Mouse (Mus musculus) bone marrow macrophage, adult 2 months (primary cell): ENCODE measurements around the gene Olfr312.
"Not testable (repeated sequence)": the region's sequence is repeated elsewhere in the genome, so short reads cannot be mapped to it uniquely, and the experiment has no call there.

Experiments
- CTCF ChIP-seq: IDR thresholded peaks from 2 replicates; pipeline ENCODE4 v1.5.1; 2012; ENCODE audit warnings: low read depth, mild to moderate bottlenecking, low read length, moderate library complexity
- POLR2A ChIP-seq: IDR thresholded peaks from 2 replicates; pipeline ENCODE4 v1.6.1; 2012; ENCODE audit warnings: mild to moderate bottlenecking, low read depth, low read length, borderline replicate concordance

DNA sequence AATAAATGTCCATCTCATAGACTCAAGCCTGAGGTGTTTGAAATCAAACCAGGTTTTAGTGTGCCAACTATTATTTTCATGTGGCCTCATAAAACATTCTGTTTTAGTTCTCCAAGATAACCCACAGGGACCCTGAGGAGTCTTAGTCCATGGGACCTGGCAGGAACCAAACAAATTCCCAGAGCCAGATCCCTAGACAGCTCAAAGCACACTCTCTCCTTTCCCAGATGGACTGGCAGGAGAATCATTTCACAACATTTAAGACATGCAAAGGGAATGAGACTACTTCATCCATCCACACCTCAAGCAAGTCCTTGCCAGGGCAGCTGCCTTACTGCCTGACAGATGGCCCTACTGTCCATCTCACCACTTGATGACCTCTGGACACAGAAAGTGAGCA is at the start of gene Olfr312:
- TF ChIP-seq POLR2A, CTCF: not testable (repeated sequence)
